Mouse (Mus musculus) forebrain, embryonic 12.5 days (tissue): ENCODE results near the gene Arhgef19. TPM values are rescaled to one million over a fixed set of nuclear protein-coding genes. Genes with fewer than 3 reads are reported as not detected.

Source experiments
- ATAC-seq: fragments of 200-750 bp; cut with Nextera tagmentation; 2 replicates; pipeline ENCODE4 v1.8.0; 2017; ENCODE audit warnings: moderate TSS enrichment; ENCODE audit not compliant: low FRiP score
- H3K27ac ChIP-seq: fragments of 300-500 bp; sonication (generic); 2 replicates; pipeline ENCODE4 v1.5.1; 2016; ENCODE audit warnings: mild to moderate bottlenecking
- H3K27me3 ChIP-seq: fragments of 300-500 bp; sonication (generic); 2 replicates; pipeline ENCODE4 v1.6.1; 2016; ENCODE audit warnings: mild to moderate bottlenecking
- H3K36me3 ChIP-seq: fragments of 300-500 bp; sonication (generic); replicated peaks from 2 replicates; pipeline ENCODE4 v1.6.1; 2016; ENCODE audit warnings: mild to moderate bottlenecking
- H3K4me1 ChIP-seq: fragments of 300-500 bp; sonication (generic); 2 replicates; pipeline ENCODE4 v1.6.1; 2016
- H3K4me2 ChIP-seq: fragments of 300-500 bp; sonication (generic); 2 replicates; pipeline ENCODE4 v1.6.1; 2016; ENCODE audit warnings: mild to moderate bottlenecking, moderate library complexity
- H3K4me3 ChIP-seq: fragments of 300-500 bp; sonication (generic); replicated peaks from 2 replicates; pipeline ENCODE4 v1.5.1; 2016; ENCODE audit warnings: mild to moderate bottlenecking
- H3K9ac ChIP-seq: fragments of 300-500 bp; sonication (generic); 2 replicates; pipeline ENCODE4 v1.6.1; 2016; ENCODE audit warnings: mild to moderate bottlenecking
- H3K9me3 ChIP-seq: fragments of 300-500 bp; sonication (generic); 2 replicates; pipeline ENCODE4 v1.6.1; 2016
- WGBS: fragments of 180-500 bp; shearing (Covaris S2); methylation state at CpG from one replicate; pipeline ENCODE4 v1.1.7; 2016; 5-methylcytosine and 5-hydroxymethylcytosine counted together
- polyA plus RNA-seq: library from polyadenylated mRNA; unstranded; fragments of >200 nt; fragmentation: Nextera tagmentation; extraction: Ambion mirVana; gene quantifications from 2 replicates; pipeline ENCODE4 v1.2.1, GENCODE M21; 2016

Gene Arhgef19
- polyA plus RNA-seq, 1 experiment from 2014 or later, result 1.9 TPM

- peaks cover 44% of the 10 kb centered on the region for H3K4me1 ChIP-seq
- H3K4me2 ChIP-seq, result peak overlapping the region; percentile 3; the same call in 1 of the 2 replicates
- H3K9me3 ChIP-seq, result no peaks in the 10 kb centered on the region
- no peak for ATAC-seq
- no peak overlapping the region for H3K27ac ChIP-seq
- 2% methylated on average over 14 of the region's 14 CpGs for WGBS
- H3K36me3 ChIP-seq, result no peaks in the 10 kb centered on the region
- H3K9ac ChIP-seq, result no peak overlapping the region
- H3K4me3 ChIP-seq, result no peak overlapping the region
- H3K27me3 ChIP-seq, result peaks cover 93% of the 10 kb centered on the region
These were observed 1.3 kb downstream of the Arhgef19 start for GRCm38 (mm10) chr4:141240617-141241016.

- Histone ChIP-seq H3K4me2 (no peak overlapping the region), H3K9ac (no peak overlapping the region), H3K4me3 (no peak overlapping the region), H3K36me3 (no peaks in the 10 kb centered on the region), H3K27ac (no peak overlapping the region), H3K4me1 (peaks cover 54% of the 10 kb centered on the region), H3K27me3 (peaks cover 98% of the 10 kb centered on the region), H3K9me3 (no peaks in the 10 kb centered on the region)
- 37% methylated on average over 15 of the region's 15 CpGs for WGBS
- ATAC-seq, result no peak
These were observed 2.6 kb downstream of the Arhgef19 start for GRCm38 (mm10) chr4:141241861-141242260.

GRCm38 (mm10) chr4:141242651-141243241, 3.4 kb downstream of the Arhgef19 start:
- no peak overlapping the region for H3K9ac ChIP-seq
- H3K27me3 ChIP-seq, result peaks cover 99% of the 10 kb centered on the region
- no peaks in the 10 kb centered on the region for H3K9me3 ChIP-seq
- ATAC-seq, result no peak
- WGBS, result 4% methylated on average over 11 of the region's 11 CpGs
- H3K4me1 ChIP-seq, result peaks cover 63% of the 10 kb centered on the region
- no peaks in the 10 kb centered on the region for H3K36me3 ChIP-seq
- peak overlapping the region; percentile 26 for H3K4me2 ChIP-seq
- no peak overlapping the region for H3K4me3 ChIP-seq
- H3K27ac ChIP-seq, result no peak overlapping the region

- Histone ChIP-seq H3K9ac (no peak overlapping the region), H3K4me2 (no peak overlapping the region), H3K4me3 (no peak overlapping the region), H3K9me3 (no peaks in the 10 kb centered on the region), H3K4me1 (peaks cover 68% of the 10 kb centered on the region), H3K27ac (no peak overlapping the region), H3K27me3 (peaks cover 100% of the 10 kb centered on the region), H3K36me3 (no peaks in the 10 kb centered on the region)
- no peak for ATAC-seq
- 69% methylated on average over 5 of the region's 5 CpGs for WGBS
These were observed 4.3 kb downstream of the Arhgef19 start for GRCm38 (mm10) chr4:141243636-141244035.

- 0 out of 2 replicates have a peak, but pooled peaks have one; percentile 12 for ATAC-seq
These were observed 5.1 kb downstream of the Arhgef19 start for GRCm38 (mm10) chr4:141244401-141244800.

GRCm38 (mm10) chr4:141244931-141245425, 5.7 kb downstream of the Arhgef19 start:
- H3K27me3 ChIP-seq, result peaks cover 99% of the 10 kb centered on the region
- peaks cover 55% of the 10 kb centered on the region for H3K4me1 ChIP-seq
- peak overlapping the region; percentile 31 for H3K4me2 ChIP-seq
- peak overlapping the region; percentile 18; the same call in 1 of the 2 replicates for H3K9ac ChIP-seq
- H3K4me3 ChIP-seq, result no peak overlapping the region
- WGBS, result 6% methylated on average over 9 of the region's 9 CpGs
- no peaks in the 10 kb centered on the region for H3K9me3 ChIP-seq
- H3K27ac ChIP-seq, result peak overlapping the region; percentile 85
- ATAC-seq, result peak; percentile 40; the same call in 1 of the 2 replicates
- H3K36me3 ChIP-seq, result no peaks in the 10 kb centered on the region

More at GRCm38 (mm10) chr4:141244401-141244800, 5.1 kb downstream of the Arhgef19 start:
- peaks cover 61% of the 10 kb centered on the region for H3K4me1 ChIP-seq
- H3K27ac ChIP-seq, result peak overlapping the region; percentile 85
- peak overlapping the region; percentile 31 for H3K4me2 ChIP-seq
- no peaks in the 10 kb centered on the region for H3K9me3 ChIP-seq
- H3K4me3 ChIP-seq, result no peak overlapping the region
- peaks cover 100% of the 10 kb centered on the region for H3K27me3 ChIP-seq
- H3K9ac ChIP-seq, result 0 out of 2 replicates have a peak overlapping the region, but pooled peaks have one; percentile 18
- WGBS, result 37% methylated on average over 5 of the region's 5 CpGs
- H3K36me3 ChIP-seq, result no peaks in the 10 kb centered on the region

- 0 out of 2 replicates have a peak overlapping the region, but pooled peaks have one; percentile 40 for H3K4me3 ChIP-seq
- no peak overlapping the region for H3K9ac ChIP-seq
- H3K27ac ChIP-seq, result no peak overlapping the region
- H3K4me1 ChIP-seq, result peaks cover 50% of the 10 kb centered on the region
- no peaks in the 10 kb centered on the region for H3K36me3 ChIP-seq
- H3K9me3 ChIP-seq, result no peaks in the 10 kb centered on the region
- peak overlapping the region; percentile 62 for H3K4me2 ChIP-seq
- H3K27me3 ChIP-seq, result peaks cover 98% of the 10 kb centered on the region
- ATAC-seq, result no peak
- 21% methylated on average over 24 of the region's 24 CpGs for WGBS
These were observed 7.0 kb downstream of the Arhgef19 start for GRCm38 (mm10) chr4:141246089-141246997.

- peaks cover 92% of the 10 kb centered on the region for H3K27me3 ChIP-seq
- H3K4me1 ChIP-seq, result peaks cover 50% of the 10 kb centered on the region
- H3K9ac ChIP-seq, result no peak overlapping the region
- H3K4me3 ChIP-seq, result peak overlapping the region; percentile 40; the same call in 1 of the 2 replicates
- no peak for ATAC-seq
- H3K36me3 ChIP-seq, result no peaks in the 10 kb centered on the region
- peak overlapping the region; percentile 62 for H3K4me2 ChIP-seq
- H3K27ac ChIP-seq, result no peak overlapping the region
- 5% methylated on average over 17 of the region's 17 CpGs for WGBS
- no peaks in the 10 kb centered on the region for H3K9me3 ChIP-seq
These were observed 7.7 kb downstream of the Arhgef19 start for GRCm38 (mm10) chr4:141246998-141247350.

GRCm38 (mm10) chr4:141247776-141248613, 8.7 kb downstream of the Arhgef19 start:
- peak overlapping the region; percentile 62 for H3K4me2 ChIP-seq
- peak; percentile 21 for ATAC-seq
- no peaks in the 10 kb centered on the region for H3K9me3 ChIP-seq
- H3K27me3 ChIP-seq, result peaks cover 81% of the 10 kb centered on the region
- peaks cover 40% of the 10 kb centered on the region for H3K4me1 ChIP-seq
- H3K9ac ChIP-seq, result peak overlapping the region; percentile 25; the same call in 1 of the 2 replicates
- no peaks in the 10 kb centered on the region for H3K36me3 ChIP-seq
- no peak overlapping the region for H3K27ac ChIP-seq
- 1% methylated on average over 57 of the region's 60 CpGs for WGBS
- H3K4me3 ChIP-seq, result peak overlapping the region; percentile 40

GRCm38 (mm10) chr4:141248614-141248978, 9.3 kb downstream of the Arhgef19 start:
- WGBS, result 11% methylated on average over 11 of the region's 11 CpGs
- Histone ChIP-seq H3K36me3 (no peaks in the 10 kb centered on the region), H3K4me3 (peak overlapping the region; percentile 40; the same call in 1 of the 2 replicates), H3K4me2 (peak overlapping the region; percentile 62; the same call in 1 of the 2 replicates), H3K27ac (no peak overlapping the region), H3K4me1 (peaks cover 39% of the 10 kb centered on the region), H3K9me3 (no peaks in the 10 kb centered on the region), H3K9ac (no peak overlapping the region), H3K27me3 (peaks cover 75% of the 10 kb centered on the region)
- peak; percentile 7; the same call in 1 of the 2 replicates for ATAC-seq

GRCm38 (mm10) chr4:141249383-141249782, 10.1 kb downstream of the Arhgef19 start:
- Histone ChIP-seq H3K27me3 (peaks cover 68% of the 10 kb centered on the region), H3K9me3 (no peaks in the 10 kb centered on the region), H3K4me1 (peaks cover 35% of the 10 kb centered on the region), H3K9ac (no peak overlapping the region), H3K4me3 (no peak overlapping the region), H3K4me2 (no peak overlapping the region), H3K27ac (no peak overlapping the region), H3K36me3 (no peaks in the 10 kb centered on the region)
- WGBS, result 74% methylated on average over 11 of the region's 11 CpGs
- ATAC-seq, result no peak
